Mouse (Mus musculus) heart, embryonic 14.5 days (tissue): ENCODE data around the gene Akip1. TPM values are rescaled to one million over a fixed set of nuclear protein-coding genes. Genes with fewer than 3 reads are reported as not detected.

Source experiments
- ATAC-seq: fragments of 200-750 bp; cut with Nextera tagmentation; 2 replicates; pipeline ENCODE4 v1.8.0; 2017; ENCODE audit warnings: low read depth, moderate TSS enrichment; ENCODE audit not compliant: insufficient number of reproducible peaks, insufficient read depth, low FRiP score
- H3K27ac ChIP-seq, 2 experiments: fragments of 200-500 bp in 1 of 2; fragments of 300-500 bp in 1 of 2; sonication (generic) in 1 of 2; replicated peaks in 1 of 2; 2 replicates each; pipeline ENCODE4 v1.5.1; 2012 to 2014; ENCODE audit warnings: low read depth in 2 of 2, low read length in 2 of 2, control low read depth in 1 of 2, mild to moderate bottlenecking in 1 of 2, mixed read lengths in 1 of 2; ENCODE audit not compliant: control insufficient read depth in 1 of 2, insufficient read depth in 1 of 2
- H3K27me3 ChIP-seq: fragments of 300-500 bp; sonication (generic); 2 replicates; pipeline ENCODE4 v1.6.1; 2014; ENCODE audit warnings: mild to moderate bottlenecking, low read length, control low read depth; ENCODE audit not compliant: control insufficient read depth, insufficient read depth
- H3K36me3 ChIP-seq: fragments of 300-500 bp; sonication (generic); 2 replicates; pipeline ENCODE4 v1.6.1; 2014; ENCODE audit warnings: mild to moderate bottlenecking, control low read depth, low read length, mixed read lengths; ENCODE audit not compliant: control insufficient read depth, insufficient read depth
- H3K4me1 ChIP-seq, 2 experiments: fragments of 200-500 bp in 1 of 2; fragments of 300-500 bp in 1 of 2; sonication (generic) in 1 of 2; 2 replicates each; pipeline ENCODE4 v1.6.1; 2012 to 2014; ENCODE audit warnings: low read length in 2 of 2, control low read depth in 1 of 2, mixed read lengths in 1 of 2; ENCODE audit not compliant: control insufficient read depth in 2 of 2, insufficient read depth in 2 of 2
- H3K4me2 ChIP-seq: fragments of 300-500 bp; sonication (generic); 2 replicates; pipeline ENCODE4 v1.6.1; 2014; ENCODE audit warnings: mild to moderate bottlenecking, low read length
- H3K4me3 ChIP-seq, 2 experiments: fragments of 200-500 bp in 1 of 2; fragments of 300-500 bp in 1 of 2; sonication (generic) in 1 of 2; 2 replicates each; pipeline ENCODE4 v1.5.1; 2012 to 2014; ENCODE audit warnings: low read length in 2 of 2, mild to moderate bottlenecking in 2 of 2, control low read depth in 1 of 2, low read depth in 1 of 2, moderate library complexity in 1 of 2; ENCODE audit not compliant: control insufficient read depth in 1 of 2, insufficient read depth in 1 of 2
- H3K9ac ChIP-seq: fragments of 300-500 bp; sonication (generic); 2 replicates; pipeline ENCODE4 v1.6.1; 2014; ENCODE audit warnings: mild to moderate bottlenecking, low read length
- H3K9me3 ChIP-seq: fragments of 300-500 bp; sonication (generic); 2 replicates; pipeline ENCODE4 v1.6.1; 2016; ENCODE audit warnings: low read length, control low read depth; ENCODE audit not compliant: control insufficient read depth
- WGBS: fragments of 180-500 bp; shearing (Covaris S2); extraction: QIAGEN DNeasy Blood & Tissue Kit; methylation state at CpG from one replicate; pipeline ENCODE4 v1.1.7; 2014; 5-methylcytosine and 5-hydroxymethylcytosine counted together
- polyA plus RNA-seq: library from polyadenylated mRNA; unstranded; fragments of >200 nt; fragmentation: Nextera tagmentation; extraction: Ambion mirVana; gene quantifications from 2 replicates; pipeline ENCODE4 v1.2.1, GENCODE M21; 2014

The Akip1 gene
- polyA plus RNA-seq, 1 experiment from 2014 or later = 32.3 TPM

GRCm38 (mm10) chr7:109671581-109672471 lies 31.7 kb upstream of the Akip1 start:
- Histone ChIP-seq H3K9ac (peak overlapping the region; percentile 91), H3K4me2 (peak overlapping the region; percentile 86), H3K27me3 (no peaks in the 10 kb centered on the region), H3K4me3 (peak overlapping the region; percentile 64 to 65), H3K9me3 (no peaks in the 10 kb centered on the region), H3K27ac (peak overlapping the region; percentile 94 to 97), H3K4me1 (peaks cover 2 to 31% of the 10 kb centered on the region in 2 experiments), H3K36me3 (no peaks in the 10 kb centered on the region)
- ATAC-seq = peak; percentile 93
- under 1% methylated on average over 34 of the region's 44 CpGs for WGBS

DNA sequence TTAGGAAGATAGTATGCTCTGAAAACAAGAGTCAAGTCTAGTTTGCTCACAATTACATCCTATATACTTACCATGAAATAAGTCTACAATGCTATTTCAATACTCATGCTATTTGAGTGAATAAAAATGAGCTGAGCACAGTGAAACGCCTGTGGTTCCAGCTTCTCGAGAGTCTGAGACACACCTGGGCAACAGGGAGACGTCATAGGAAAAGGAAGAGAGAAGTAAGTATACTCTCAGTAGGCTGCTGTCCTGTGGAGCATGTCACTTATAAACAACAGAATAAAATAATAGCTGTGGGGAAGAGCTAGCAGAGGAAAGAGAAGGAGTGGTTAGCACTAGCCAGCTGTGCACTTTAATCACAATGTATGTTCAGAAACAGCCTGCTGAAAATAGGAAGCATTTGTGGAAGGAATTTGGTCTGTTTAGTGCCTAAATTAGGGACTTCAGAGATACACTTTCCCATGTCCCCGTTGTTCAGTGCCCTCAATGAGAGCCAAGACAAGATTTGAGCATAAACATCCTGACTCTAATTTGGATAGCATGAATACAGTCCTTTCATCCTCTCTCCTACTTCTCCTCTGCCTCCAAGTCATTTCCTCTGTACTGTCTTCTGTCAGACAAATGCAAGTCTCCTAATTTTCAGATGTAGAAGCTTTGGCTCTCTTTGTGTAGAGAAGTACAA lies 28.4 kb upstream of the Akip1 start:
- no peaks in the 10 kb centered on the region for H3K36me3 ChIP-seq
- no peaks in the 10 kb centered on the region for H3K27me3 ChIP-seq
- H3K4me2 ChIP-seq = no peak overlapping the region
- WGBS = 71% methylated on average over 4 of the region's 4 CpGs
- no peak overlapping the region for H3K9ac ChIP-seq
- ATAC-seq = no peak
- no peaks in the 10 kb centered on the region for H3K9me3 ChIP-seq
- no peak overlapping the region for H3K4me3 ChIP-seq
- H3K4me1 ChIP-seq = peaks cover 0 to 22% of the 10 kb centered on the region in 2 experiments; a peak in 3 of 4 replicates
- H3K27ac ChIP-seq = no peak overlapping the region

GRCm38 (mm10) chr7:109680284-109680683 lies 23.2 kb upstream of the Akip1 start:
- WGBS = 90% methylated on average over 2 of the region's 2 CpGs
- no peak for ATAC-seq
- H3K4me2 ChIP-seq = no peak overlapping the region

DNA sequence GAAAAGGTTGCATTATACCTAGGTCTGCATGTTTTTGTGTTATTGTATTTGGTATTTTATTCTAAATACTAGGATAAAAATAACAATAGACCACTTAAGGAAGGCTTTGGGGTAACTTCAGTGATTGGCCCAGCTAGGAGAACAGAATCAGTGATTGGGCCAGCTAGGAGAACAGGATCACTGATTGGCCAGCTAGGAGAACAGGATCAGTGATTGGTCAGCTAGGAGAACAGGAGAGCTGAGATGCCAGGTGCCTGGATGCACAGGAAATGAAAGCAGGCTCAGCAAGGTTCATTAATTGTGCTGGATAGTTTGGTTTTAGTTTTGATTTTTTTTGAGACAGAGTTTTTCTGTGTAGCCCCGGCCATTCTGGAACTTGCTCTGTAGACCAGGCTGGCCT lies 22.6 kb upstream of the Akip1 start:
- no peak overlapping the region for H3K4me2 ChIP-seq
- H3K4me3 ChIP-seq = no peak overlapping the region
- no peak overlapping the region for H3K9ac ChIP-seq
- ATAC-seq = no peak
- WGBS = 91% methylated on average over 1 of the region's 1 CpGs
- peaks cover 0 to 4% of the 10 kb centered on the region in 2 experiments; a peak in 1 of 4 replicates for H3K4me1 ChIP-seq
- H3K36me3 ChIP-seq = no peaks in the 10 kb centered on the region
- no peak overlapping the region for H3K27ac ChIP-seq
- no peaks in the 10 kb centered on the region for H3K27me3 ChIP-seq
- H3K9me3 ChIP-seq = no peaks in the 10 kb centered on the region

More at GRCm38 (mm10) chr7:109680284-109680683, 23.2 kb upstream of the Akip1 start:
- no peak overlapping the region for H3K4me3 ChIP-seq
- no peaks in the 10 kb centered on the region for H3K9me3 ChIP-seq
- H3K36me3 ChIP-seq = no peaks in the 10 kb centered on the region
- H3K27me3 ChIP-seq = no peaks in the 10 kb centered on the region
- no peak overlapping the region for H3K27ac ChIP-seq
- no peak overlapping the region for H3K9ac ChIP-seq
- no peaks in the 10 kb centered on the region for H3K4me1 ChIP-seq

DNA sequence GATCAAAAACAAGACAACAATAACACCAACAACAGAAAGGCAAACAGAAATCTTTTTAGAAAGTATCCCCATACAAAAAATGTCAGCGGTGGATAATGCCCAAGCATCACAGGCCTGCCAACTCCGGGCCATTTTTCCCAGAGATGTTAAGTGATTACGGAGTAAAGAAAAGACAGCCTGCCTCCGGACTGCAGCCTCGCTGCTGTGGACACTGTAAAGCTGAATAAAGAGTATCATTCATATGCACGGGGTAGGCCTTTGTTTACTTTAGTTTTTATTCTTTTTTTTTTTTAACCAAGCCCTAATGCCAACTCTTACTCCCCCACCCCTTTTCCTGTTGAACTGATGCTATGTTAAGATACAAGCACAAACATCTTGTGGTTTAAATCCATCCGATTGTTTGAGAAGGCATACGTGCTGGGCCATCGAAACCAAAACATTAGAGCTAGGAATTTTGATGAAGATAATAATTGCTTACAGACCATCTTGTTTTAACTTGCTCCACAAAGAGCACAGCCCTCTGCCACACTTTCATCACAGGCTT lies 16.8 kb upstream of the Akip1 start:
- Histone ChIP-seq H3K4me3 (no peak overlapping the region), H3K4me1 (peaks cover 0 to 6% of the 10 kb centered on the region in 2 experiments; a peak in 2 of 4 replicates), H3K4me2 (no peak overlapping the region), H3K27me3 (no peaks in the 10 kb centered on the region), H3K36me3 (no peaks in the 10 kb centered on the region), H3K27ac (no peak overlapping the region), H3K9me3 (no peaks in the 10 kb centered on the region), H3K9ac (no peak overlapping the region)
- ATAC-seq = no peak
- WGBS = 60% methylated on average over 9 of the region's 9 CpGs

GRCm38 (mm10) chr7:109690101-109690500 lies 13.4 kb upstream of the Akip1 start:
- Histone ChIP-seq H3K9me3 (no peaks in the 10 kb centered on the region), H3K27ac (no peak overlapping the region), H3K4me2 (no peak overlapping the region), H3K4me3 (no peak overlapping the region), H3K9ac (no peak overlapping the region), H3K4me1 (peaks cover 0 to 6% of the 10 kb centered on the region in 2 experiments; a peak in 2 of 4 replicates), H3K27me3 (no peaks in the 10 kb centered on the region), H3K36me3 (no peaks in the 10 kb centered on the region)
- 81% methylated on average over 3 of the region's 3 CpGs for WGBS
- ATAC-seq = no peak

DNA sequence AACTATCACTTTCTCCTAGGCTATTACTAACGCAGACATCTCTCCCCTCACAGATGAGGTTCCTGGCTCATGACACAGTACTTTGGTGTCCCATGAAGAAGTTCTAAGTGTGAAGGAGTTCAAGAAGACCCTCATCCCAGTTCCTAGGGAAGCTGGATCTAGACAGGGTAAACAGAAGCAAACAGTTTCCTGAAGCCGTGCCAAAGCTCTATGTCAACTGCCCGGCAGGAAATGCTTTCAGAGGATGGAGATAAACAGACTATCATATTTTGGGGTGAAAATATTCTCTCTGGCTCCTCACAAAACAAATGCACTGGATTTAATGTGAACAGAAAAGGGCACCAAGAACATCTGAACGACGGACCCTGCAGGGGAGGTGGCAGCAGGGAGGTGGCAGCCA lies 12.5 kb upstream of the Akip1 start:
- Histone ChIP-seq H3K9ac (no peak overlapping the region), H3K4me2 (no peak overlapping the region), H3K9me3 (no peaks in the 10 kb centered on the region), H3K4me1 (peaks cover 0 to under 1% of the 10 kb centered on the region in 2 experiments; a peak in 2 of 4 replicates), H3K4me3 (no peak overlapping the region), H3K27ac (no peak overlapping the region), H3K27me3 (no peaks in the 10 kb centered on the region), H3K36me3 (no peaks in the 10 kb centered on the region)
- no peak for ATAC-seq
- 73% methylated on average over 5 of the region's 5 CpGs for WGBS
